Mouse (Mus musculus) c-Kit-positive CD71-positive TER-119-negative erythroid progenitor cells, embryonic 14.5 days (primary cell): ENCODE results near the gene Foxa3.
"Not testable (repeated sequence)": the region's sequence is repeated elsewhere in the genome, so short reads cannot be mapped to it uniquely, and the experiment has no call there.

Experiments used
- DNase-seq: peaks from one replicate; pipeline ENCODE4 v3.0.0-alpha.2; 2013; ENCODE audit warnings: low read depth

Foxa3 gene

GRCm38 (mm10) chr7:19023357-19023814 is at the start of gene Foxa3:
TSS of gene Foxa3 (minus strand) at chr7:19023538.
- DNase-seq: no peak

GRCm38 (mm10) chr7:19071024-19071423 is 47.7 kb upstream of the Foxa3 start:
- not testable (repeated sequence) for DNase-seq

DNA sequence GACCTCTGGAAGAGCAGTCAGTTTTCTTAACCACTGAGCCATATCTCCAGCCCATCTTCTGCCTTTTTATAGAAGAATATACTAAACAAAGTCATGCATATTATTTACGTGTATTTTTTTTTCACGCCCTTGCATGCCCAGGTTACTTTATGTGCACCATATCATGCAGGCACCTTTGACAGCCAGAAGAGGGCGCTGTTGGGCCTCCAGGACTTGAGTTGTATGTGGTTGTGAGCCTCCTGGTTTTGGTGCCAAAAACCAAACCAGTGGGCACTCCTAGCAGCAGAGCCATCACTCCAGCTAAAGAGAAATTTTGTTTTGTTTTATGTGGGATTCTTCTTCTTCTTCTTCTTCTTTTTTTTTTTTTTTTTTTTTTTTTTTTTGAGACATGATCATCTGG is 46.2 kb upstream of the Foxa3 start:
- peak; percentile 50 for DNase-seq

DNA sequence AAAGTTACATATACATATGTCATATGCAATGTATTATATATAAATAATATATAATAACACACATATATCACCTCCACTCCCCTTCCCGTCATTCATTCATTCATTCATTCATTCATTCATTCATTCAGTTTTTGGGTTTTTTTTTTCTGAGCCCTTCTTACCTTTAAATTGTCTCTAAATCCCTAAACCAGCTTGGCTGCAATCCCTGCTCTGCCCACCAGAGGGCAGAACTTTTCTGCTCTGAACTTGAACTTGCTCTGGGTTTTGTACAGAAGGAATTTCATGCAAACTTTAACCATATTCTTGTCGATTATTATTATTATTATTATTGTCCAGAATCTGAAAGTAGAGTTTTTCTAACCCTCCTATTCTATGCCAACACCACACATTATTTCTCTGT is 45.4 kb upstream of the Foxa3 start:
- DNase-seq: peak; percentile 79

DNA sequence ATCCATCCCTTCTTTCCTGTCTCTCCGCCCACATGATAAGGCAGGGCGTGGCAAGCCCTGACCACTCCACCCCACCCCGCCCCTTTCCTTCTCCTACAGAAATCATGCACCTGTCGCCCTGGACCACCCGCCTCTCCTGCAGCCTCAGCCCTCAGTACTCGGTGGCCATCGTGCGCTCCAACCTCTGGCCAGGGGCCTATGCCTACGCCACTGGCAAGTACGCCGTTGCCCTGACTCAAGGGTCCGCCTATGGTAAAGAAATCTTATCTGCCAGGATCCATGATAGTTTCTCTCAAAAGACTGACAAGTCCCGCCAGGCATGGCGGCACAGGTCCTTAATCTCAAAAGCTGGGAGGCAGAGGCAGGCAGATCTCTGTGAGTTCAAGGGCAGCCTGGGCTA is 44.6 kb upstream of the Foxa3 start:
- DNase-seq: no peak

- DNase-seq: no peak
These were observed 43.7 kb upstream of the Foxa3 start for GRCm38 (mm10) chr7:19067063-19067462.

DNA sequence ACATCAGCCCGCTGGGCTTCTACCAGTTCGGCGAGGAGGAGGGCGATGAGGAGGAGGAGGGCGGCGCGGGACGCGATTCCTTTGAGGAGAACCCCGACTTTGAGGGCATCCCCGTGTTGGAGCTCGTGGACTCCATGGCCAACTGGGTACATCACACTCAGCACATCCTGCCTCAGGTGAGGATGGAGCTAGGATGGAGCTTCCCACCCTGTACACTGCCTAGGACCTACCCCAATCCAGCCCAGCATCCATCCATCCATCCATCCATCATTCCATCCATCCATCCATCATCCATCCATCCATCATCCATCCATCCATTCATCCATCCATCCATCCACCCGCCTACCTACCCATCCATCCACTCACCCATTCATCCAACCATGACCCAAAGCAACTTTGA is 42.6 kb upstream of the Foxa3 start:
- DNase-seq: no peak

GRCm38 (mm10) chr7:19057405-19057804 is 34.1 kb upstream of the Foxa3 start:
- no peak for DNase-seq

DNA sequence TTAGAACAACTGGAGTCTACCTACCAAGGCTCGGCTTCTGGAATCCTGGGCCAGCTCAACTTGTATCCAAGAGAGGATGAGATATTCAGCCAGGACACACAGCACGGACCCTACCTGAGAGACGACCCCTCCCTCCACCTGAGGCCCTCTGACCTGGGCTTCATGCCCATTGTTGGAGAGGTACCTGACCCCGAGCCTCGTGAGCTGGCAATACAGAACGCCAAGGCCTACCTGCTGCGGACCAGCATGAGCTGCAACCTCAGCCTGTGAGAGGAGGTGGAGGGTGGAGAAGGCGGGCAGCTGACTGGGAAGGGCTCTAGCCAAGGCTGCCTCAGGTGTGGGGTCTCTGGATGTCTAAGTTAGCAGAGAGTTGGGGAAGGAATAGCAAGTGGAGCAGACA is 31.8 kb upstream of the Foxa3 start:
- DNase-seq: no peak

GRCm38 (mm10) chr7:19054777-19055076 is 31.4 kb upstream of the Foxa3 start:
- DNase-seq: no peak

DNA sequence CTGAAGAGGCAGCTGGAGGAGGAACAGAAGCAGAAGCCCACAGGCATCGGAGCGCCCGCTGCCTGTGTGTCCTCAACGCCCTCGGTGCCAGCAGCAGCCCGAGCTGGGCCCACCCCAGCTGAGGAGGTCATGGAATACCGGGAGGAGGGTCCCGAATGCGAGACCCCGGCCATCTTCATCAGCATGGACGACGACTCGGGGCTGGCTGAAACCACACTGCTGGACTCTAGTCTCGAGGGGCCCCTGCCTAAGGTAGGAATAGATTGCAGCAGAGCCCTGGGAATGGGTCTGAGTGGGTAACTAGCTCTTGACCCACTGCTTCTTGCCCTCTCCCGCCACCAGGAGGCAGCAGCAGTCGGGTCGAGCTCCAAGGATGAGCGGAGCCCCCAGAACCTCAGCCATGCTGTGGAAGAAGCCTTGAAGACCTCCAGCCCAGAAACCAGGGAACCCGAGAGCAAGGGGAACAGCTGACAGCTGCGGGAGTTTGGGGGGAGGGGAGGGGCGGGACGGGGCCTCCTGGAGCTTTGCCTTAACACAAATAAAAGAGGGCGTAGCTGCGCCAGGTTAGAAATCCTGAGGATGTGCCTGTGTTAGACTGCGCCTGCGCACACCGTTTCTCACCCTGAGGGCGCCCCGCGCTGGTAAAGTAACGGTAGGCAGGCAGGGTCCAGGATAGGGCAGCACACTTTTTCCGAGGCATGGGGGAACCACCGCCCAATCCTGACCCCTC is 30.9 kb upstream of the Foxa3 start, which contains the start of gene Rsph6a:
Gene Rsph6a, plus strand, starts transcription at position 644 of the 730 bp plus-strand sequence.
- DNase-seq: no peak

DNA sequence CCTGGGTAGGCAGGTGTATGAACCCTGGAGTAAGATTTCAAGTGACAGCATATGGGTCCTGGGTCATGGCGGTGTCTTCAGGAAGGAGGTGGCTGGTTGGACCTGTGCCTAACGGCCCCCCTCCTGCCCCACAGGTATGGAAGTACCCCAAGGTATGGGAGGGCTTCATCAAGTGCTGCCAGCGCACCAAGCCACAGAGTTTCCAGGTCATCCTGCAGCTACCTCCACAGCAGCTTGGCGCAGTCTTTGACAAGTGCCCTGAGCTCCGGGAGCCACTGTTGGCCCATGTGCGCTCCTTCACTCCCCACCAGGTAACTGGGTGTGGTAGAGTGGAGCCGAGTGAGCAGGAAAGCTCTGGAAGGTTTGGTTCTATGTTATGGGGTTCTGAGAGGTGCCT is 29.8 kb upstream of the Foxa3 start:
- no peak for DNase-seq

- DNase-seq: no peak
These were observed 29.2 kb upstream of the Foxa3 start for GRCm38 (mm10) chr7:19052345-19053135.

DNA sequence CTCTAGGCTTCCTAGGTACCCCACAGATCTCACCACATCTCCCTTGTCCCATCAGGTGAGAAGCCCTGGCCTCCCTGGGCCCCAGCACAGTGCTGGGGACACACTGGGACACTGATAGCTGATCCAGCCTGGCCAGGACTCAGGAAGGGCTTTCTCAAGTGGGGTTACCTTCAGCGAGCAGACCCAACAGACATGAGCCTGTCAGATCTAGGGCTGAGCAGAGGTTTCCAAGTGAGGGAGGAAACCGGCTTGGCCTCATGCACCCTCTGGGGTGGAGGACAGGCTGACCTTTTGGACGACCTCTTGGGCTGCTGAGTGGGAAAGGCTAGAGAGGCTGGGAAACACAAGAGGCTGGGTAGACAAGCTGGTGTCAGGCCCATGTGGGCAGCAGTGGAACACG is 27.8 kb upstream of the Foxa3 start:
- DNase-seq: no peak

GRCm38 (mm10) chr7:19050172-19050571 is 26.8 kb upstream of the Foxa3 start:
- DNase-seq: no peak

- no peak for DNase-seq
These were observed 25.9 kb upstream of the Foxa3 start for GRCm38 (mm10) chr7:19049252-19049651.

- DNase-seq: no peak
These were observed 24.7 kb upstream of the Foxa3 start for GRCm38 (mm10) chr7:19048006-19048527.

DNA sequence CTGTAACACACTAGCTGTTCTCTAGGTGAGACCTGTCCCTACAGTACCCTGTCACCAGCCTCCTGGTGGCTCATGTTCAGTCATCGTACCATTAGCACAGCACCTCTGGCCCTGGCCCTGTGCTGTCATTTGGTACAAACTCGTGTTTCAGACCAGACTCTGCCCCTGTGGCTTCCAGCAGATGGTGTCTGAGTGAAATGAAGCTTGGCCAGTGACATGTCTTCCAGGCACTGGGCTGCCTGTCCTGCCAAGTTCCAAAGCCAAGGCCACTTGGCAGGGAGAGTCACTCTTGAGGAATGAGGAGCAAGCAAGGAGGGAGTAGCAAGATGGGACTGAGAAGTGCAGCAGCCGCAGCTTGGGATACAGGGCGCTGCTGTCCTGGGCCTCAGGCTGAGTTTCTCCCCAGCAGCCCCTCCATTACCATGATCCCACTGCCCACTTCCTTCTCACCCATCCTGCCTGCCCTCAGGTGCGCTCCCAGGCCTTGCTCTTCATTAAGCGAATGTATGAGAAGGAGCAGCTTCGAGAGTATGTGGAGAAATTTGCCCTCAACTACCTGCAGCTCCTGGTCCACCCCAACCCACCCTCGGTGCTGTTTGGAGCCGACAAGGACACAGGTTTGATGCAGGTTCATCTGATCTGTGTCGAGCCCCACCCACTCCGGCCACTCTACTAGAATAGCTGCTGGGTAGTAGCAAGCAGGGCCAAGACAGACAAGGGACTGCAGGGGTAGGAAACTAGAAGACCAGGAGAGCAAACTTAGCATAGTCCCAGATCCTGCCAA is 23.1 kb upstream of the Foxa3 start:
- no peak for DNase-seq

- DNase-seq: no peak
These were observed 21.3 kb upstream of the Foxa3 start for GRCm38 (mm10) chr7:19044616-19045015.

DNA sequence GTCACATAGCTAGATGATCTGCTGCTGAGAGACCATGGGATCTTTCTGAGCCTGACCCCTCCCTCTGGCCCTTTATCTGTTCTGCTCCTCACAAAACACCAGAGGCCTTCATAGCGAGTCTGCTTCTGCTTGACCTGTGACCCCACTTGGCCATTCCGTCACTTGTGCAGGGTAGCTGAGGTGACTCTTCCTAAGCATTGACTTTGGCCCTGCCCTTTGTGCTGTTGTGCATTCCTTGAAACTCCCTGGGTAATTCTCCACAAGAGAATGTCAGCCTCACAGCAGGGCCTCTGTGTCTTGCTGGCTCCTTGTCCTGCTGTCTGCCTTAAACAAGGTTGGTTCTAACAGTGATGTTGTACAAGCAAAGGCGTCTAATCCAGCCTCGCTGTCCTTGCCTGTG is 8.3 kb upstream of the Foxa3 start:
- DNase-seq: no peak

- DNase-seq: peak; percentile 51
These were observed 5.8 kb upstream of the Foxa3 start for GRCm38 (mm10) chr7:19029084-19029653.

DNA sequence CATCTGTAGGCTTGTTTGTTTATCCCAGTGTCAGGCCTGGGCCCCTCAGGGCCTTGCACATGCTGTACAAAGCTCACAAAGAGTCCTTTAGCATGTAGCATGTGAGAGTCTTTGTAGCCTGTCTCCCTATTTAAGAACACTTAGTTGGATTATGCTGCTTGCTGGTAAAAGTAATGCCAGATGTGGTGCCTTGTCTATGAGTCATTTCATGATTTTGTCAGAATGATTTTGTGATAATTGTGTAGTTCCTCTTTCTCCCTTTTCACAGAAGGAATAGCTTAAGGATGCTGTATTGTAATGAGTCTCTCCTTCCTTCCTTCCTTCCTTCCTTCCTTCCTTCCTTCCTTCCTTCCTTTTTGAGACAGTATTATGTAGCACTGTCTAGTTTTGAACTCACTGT is 4.7 kb upstream of the Foxa3 start:
- DNase-seq: no peak
